In genomic region chr16:31159491-31159890, GRCm38 (mm10) we compare ENCODE assay signal across 15 mouse cellular contexts.
"Had no signal": no experiment of that assay in that cellular context is flagged by ENCODE, and none has a peak within 500 bp of the region (broad histone marks: within the 10 kb centered on the region; RNA-seq: fewer than 3 reads in every experiment).

No protein-coding gene starts in this region.

- H3K4me1 ChIP-seq: midbrain, embryonic 13.5 days; midbrain, embryonic 15.5 days; neural tube, embryonic 13.5 days; neural tube, embryonic 15.5 days had no signal

- H3K4me3 ChIP-seq: midbrain, embryonic 13.5 days; midbrain, embryonic 15.5 days; myocyte; neural tube, embryonic 13.5 days; neural tube, embryonic 15.5 days had no signal

- H3K27me3 ChIP-seq: midbrain, embryonic 13.5 days; midbrain, embryonic 15.5 days; neural tube, embryonic 13.5 days; neural tube, embryonic 15.5 days had no signal

- DNase-seq: lung, adult 18-20 months; lung, embryonic 14.5 days; lung, postnatal 10 days; lung, postnatal 4 days; right cerebral cortex, postnatal 14 days; spleen, adult 18-20 months; thymus, adult 18-20 months; thymus, postnatal 14 days; thymus, postnatal 36 days had no signal

- H3K9ac ChIP-seq: lung, embryonic 14.5 days; midbrain, embryonic 13.5 days; midbrain, embryonic 15.5 days; neural tube, embryonic 13.5 days; neural tube, embryonic 15.5 days had no signal

- H3K27ac ChIP-seq: midbrain, embryonic 13.5 days; midbrain, embryonic 15.5 days; neural tube, embryonic 13.5 days; neural tube, embryonic 15.5 days had no signal

- ATAC-seq: midbrain, embryonic 13.5 days; midbrain, embryonic 15.5 days had no signal

- H3K4me2 ChIP-seq: lung, embryonic 14.5 days; midbrain, embryonic 11.5 days; midbrain, embryonic 13.5 days; midbrain, embryonic 15.5 days; neural tube, embryonic 13.5 days; neural tube, embryonic 15.5 days had no signal
